Mouse (Mus musculus): ENCODE data around the gene 2700049A03Rik. TPM values are rescaled to one million over a fixed set of nuclear protein-coding genes. Genes with fewer than 3 reads are reported as not detected.
"Not testable (repeated sequence)": the region's sequence is repeated elsewhere in the genome, so short reads cannot be mapped to it uniquely, and the experiment has no call there.

Gene 2700049A03Rik
- 17.5 and 18.5 TPM in 2 replicates for polyA plus RNA-seq (2016; fragmentation: Nextera tagmentation; extraction: Ambion mirVana)

DNA sequence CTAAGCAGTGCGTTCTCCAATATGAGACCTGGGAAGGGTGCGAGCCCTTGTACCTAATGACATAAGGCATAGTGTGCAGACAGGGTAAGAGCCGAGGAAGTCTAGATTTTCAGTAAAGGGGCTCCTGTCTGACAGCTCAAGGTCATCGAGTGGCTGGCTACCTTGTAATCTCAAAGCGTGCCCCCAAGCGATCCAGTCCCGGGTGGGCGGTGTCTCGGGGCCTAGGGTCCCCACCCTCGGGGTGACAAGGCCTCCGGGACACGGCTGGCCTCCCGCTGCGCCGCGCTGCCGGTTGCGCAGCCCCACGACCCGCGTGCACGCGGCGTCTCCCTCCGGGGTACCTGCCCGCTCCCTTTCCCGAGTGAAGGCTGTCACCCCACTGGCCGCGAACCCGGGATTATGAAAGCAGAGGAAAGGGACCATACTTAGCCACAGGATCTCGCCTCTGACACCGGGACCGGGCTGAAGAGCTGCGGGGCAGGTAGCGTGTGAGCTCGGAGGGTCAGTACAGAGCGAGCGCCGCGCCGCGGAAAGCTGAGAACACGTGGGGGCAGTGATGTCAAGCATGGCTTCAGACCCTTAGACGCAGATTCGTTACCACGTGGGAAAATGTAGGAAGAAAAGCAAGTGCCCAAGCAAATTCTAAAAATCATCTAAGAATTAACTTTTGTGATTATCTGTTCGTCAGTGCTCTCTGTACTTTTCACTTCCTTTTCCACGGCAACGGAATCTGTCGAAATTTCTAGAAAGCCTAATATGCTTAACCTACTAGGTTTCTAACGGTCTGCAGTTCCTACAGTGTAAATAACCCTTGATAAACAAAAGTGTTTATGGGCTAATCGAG is at the start of gene 2700049A03Rik, which contains the start of gene Timm9:
2700049A03Rik (plus strand) TSS at position 719 of the 844 bp plus-strand sequence.
Timm9 (minus strand) TSS at position 555 of the 844 bp plus-strand sequence.
- Histone ChIP-seq H3K27me3 (ENCODE audit: poor library complexity, severe bottlenecking) (no peaks in the 10 kb centered on the region), H3K36me3 (replicated peaks) (peaks cover 43% of the 10 kb centered on the region), H3K9me3 (no peaks in the 10 kb centered on the region), H3K27ac (peak within 1 kb of the TSS; percentile 94), H3K4me1 (peaks cover 32% of the 10 kb centered on the region), H3K4me3 (peak within 1 kb of the TSS; percentile 98)
- DNase-seq (ENCODE audit: extremely low spot score, low spot score): peak; percentile 78
- under 1% methylated on average over 52 of the region's 52 CpGs for WGBS

DNA sequence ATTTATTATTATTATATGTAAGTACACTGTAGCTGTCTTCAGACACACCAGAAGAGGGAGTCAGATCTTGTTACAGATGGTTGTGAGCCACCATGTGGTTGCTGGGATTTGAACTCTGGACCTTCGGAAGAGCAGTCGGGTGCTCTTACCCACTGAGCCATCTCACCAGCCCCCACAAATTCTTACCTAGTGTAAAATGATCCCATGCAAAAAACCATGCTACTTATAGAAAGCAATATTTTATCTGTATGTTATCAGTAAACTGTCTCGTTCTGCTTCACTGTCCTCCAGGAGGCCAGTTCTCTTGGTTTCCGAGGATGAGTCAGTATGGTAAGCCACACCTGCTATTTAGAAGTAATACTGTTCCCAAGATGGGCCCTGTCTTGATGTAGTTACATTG is 32.4 kb upstream of the 2700049A03Rik start:
- not testable (repeated sequence) for H3K9me3 ChIP-seq; H3K4me3 ChIP-seq; H3K27ac ChIP-seq; H3K36me3 ChIP-seq (replicated peaks); H3K4me1 ChIP-seq; DNase-seq (ENCODE audit: extremely low spot score, low spot score); H3K27me3 ChIP-seq (ENCODE audit: poor library complexity, severe bottlenecking)
- WGBS: 88% methylated on average over 4 of the region's 4 CpGs

DNA sequence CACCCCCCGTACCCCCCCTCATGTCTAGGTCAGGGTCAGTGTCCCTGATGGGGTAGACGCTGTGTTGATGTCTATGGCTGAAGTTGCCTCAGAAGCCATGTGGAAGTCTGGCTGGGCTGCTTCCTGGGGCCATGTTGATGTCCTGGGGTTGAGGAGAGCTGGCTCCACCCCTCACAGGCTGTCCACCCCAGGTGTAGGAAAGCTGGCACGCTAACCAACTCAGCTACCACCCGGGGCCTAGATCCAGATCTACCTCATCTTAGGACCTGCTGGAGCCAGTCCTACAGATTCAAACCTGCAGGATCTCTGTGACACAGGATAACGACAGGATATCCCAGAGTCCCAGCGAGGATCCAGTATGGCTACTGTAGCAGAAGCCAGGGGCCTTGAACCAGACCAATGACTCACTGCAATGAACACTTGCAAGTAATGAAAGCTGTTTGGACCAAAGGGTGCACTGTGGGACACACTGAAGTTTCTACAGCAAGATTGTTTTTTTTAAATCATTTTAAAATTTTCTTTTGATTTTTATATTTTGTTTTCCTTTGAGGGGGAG is 29.4 kb upstream of the 2700049A03Rik start:
- H3K9me3 ChIP-seq: no peaks in the 10 kb centered on the region
- peaks cover 6% of the 10 kb centered on the region for H3K4me1 ChIP-seq
- no peaks in the 10 kb centered on the region for H3K36me3 ChIP-seq (replicated peaks)
- H3K27ac ChIP-seq: no peak overlapping the region
- 90% methylated on average over 6 of the region's 6 CpGs for WGBS
- no peak overlapping the region for H3K4me3 ChIP-seq
- DNase-seq (ENCODE audit: extremely low spot score, low spot score): no peak
- peaks cover 17% of the 10 kb centered on the region for H3K27me3 ChIP-seq (ENCODE audit: poor library complexity, severe bottlenecking)

DNA sequence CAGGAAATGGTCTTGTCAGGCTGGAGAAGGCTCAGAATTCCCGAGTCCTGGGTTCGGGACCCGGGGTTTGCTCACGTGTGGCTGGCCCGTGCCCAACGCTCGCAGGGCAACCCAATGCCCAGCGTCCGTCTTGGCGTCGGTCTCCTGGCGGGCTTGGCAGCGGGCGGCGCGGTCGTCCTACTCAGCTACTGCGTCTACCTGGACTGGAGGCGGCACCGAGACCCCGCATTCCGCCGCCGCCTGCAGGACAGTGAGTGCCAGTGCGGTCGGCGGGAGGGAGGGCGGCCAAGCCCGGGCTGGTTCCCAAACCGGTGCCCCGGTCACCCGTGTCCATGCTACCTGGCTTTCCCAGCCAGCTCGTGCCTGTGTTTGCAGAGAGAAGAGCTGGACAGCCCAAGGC is 25.3 kb upstream of the 2700049A03Rik start, which contains the start of gene Tomm20l:
Tomm20l (plus strand) TSS at position 98 of the 400 bp plus-strand sequence.
- H3K36me3 ChIP-seq (replicated peaks): no peaks in the 10 kb centered on the region
- 7% methylated on average over 33 of the region's 33 CpGs for WGBS
- H3K4me3 ChIP-seq: peak within 1 kb of the TSS; percentile 48
- peak; percentile 54 for DNase-seq (ENCODE audit: extremely low spot score, low spot score)
- peak within 1 kb of the TSS; percentile 62 for H3K27ac ChIP-seq
- peaks cover 16% of the 10 kb centered on the region for H3K4me1 ChIP-seq
- H3K27me3 ChIP-seq (ENCODE audit: poor library complexity, severe bottlenecking): peaks cover 17% of the 10 kb centered on the region
- H3K9me3 ChIP-seq: no peaks in the 10 kb centered on the region

DNA sequence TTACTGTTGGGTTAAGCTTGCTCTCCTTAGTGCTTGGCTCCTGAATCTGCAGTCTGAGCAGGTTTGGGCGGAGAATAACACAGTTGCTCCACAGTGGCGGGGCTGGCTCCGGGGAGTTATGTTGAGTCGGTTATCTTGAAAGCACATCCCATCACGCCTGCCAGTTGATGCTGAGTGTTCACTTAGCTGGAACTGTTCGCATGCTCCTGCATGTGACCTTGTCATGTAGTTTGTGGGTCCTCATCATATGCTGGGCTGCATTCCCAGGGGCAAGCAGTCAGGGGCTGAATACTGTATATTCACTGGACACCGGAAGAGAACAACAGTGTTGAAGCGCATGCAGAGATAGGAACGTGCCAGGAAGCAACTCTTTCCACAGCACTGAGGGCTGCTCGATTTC is 23.6 kb upstream of the 2700049A03Rik start:
- WGBS: 89% methylated on average over 10 of the region's 10 CpGs
- Histone ChIP-seq H3K36me3 (replicated peaks) (no peaks in the 10 kb centered on the region), H3K4me1 (peaks cover 16% of the 10 kb centered on the region), H3K4me3 (no peak overlapping the region), H3K9me3 (no peaks in the 10 kb centered on the region), H3K27ac (no peak overlapping the region), H3K27me3 (ENCODE audit: poor library complexity, severe bottlenecking) (peaks cover 17% of the 10 kb centered on the region)
- no peak for DNase-seq (ENCODE audit: extremely low spot score, low spot score)

DNA sequence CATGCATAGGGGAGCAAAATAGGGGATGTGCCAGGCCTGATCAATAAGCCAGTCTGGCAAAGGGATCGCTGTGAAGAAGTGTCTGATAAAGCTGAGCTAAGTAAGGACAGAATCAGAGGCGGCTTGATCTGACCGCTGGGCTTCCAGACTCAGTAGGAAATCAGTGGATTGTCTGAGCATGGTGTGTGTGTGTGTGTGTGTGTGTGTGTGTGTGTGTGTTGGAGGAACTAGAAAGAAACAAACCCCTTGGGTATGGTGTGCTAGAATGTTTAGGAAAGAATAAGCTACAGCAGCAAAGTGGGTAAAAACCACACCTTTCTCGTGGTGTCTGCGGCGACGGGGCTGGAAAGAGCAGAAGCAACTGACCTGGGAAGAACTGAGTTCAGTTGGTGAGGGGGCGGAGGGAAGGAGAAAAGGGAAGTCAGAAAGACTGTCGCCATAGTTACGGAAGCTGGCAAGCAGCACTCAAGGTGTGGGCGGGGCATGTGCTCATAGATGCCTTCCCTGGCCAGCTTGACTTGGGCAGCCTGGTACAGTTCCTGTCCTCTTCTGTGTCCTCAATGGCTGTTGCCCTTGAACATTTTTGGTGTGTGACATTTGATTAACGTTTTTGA is 22.9 kb upstream of the 2700049A03Rik start:
- no peaks in the 10 kb centered on the region for H3K36me3 ChIP-seq (replicated peaks)
- H3K27me3 ChIP-seq (ENCODE audit: poor library complexity, severe bottlenecking): peaks cover 17% of the 10 kb centered on the region
- H3K9me3 ChIP-seq: no peaks in the 10 kb centered on the region
- H3K4me1 ChIP-seq: peaks cover 16% of the 10 kb centered on the region
- no peak overlapping the region for H3K27ac ChIP-seq
- DNase-seq (ENCODE audit: extremely low spot score, low spot score): no peak
- 33% methylated on average over 12 of the region's 12 CpGs for WGBS
- H3K4me3 ChIP-seq: 0 out of 2 replicates have a peak overlapping the region, but pooled peaks have one; percentile 1

DNA sequence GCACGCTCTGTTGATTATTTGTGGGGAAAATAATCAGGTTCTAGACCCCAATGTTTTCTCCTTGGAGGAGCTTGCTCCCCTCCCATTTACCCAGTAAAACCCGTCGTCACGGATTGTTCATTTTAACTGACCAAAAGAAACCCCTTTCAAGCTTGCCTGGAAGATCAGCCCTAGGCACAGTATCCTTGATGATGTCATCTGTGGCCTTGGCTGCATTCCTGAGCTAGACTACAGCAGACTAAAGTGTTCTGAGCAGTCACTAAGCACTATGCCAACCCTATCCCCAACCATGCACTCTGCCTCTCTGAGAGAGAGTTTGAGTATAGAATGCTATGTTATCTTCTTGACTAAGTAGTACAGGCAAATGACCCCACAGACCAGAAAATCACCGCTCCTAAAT is 20.2 kb upstream of the 2700049A03Rik start:
- DNase-seq (ENCODE audit: extremely low spot score, low spot score): no peak
- Histone ChIP-seq H3K4me3 (no peak overlapping the region), H3K9me3 (no peaks in the 10 kb centered on the region), H3K27me3 (ENCODE audit: poor library complexity, severe bottlenecking) (peaks cover 4% of the 10 kb centered on the region), H3K4me1 (peaks cover 12% of the 10 kb centered on the region), H3K27ac (no peak overlapping the region), H3K36me3 (replicated peaks) (no peaks in the 10 kb centered on the region; the same call in 1 of the 2 replicates)
- 80% methylated on average over 5 of the region's 5 CpGs for WGBS

DNA sequence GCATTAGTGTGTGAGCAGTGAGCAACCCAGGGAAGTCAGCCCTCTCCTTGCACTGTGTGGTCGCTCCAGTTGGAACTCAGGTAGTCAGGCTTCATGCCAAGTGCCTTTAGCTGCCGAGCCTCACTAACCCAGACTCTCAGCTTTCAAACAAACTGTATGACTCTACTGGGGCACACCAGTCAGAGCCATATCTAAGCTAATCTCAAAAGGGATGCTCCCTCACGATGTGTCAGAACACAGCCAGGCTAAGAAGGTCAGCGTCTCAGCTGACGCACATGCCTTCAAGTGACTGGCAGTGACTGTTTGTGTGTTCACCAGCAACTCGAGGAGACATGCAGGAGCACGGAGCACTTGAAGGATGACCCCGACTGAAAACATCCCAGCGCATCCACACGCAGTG is 13.9 kb upstream of the 2700049A03Rik start:
- Histone ChIP-seq H3K27ac (no peak overlapping the region), H3K9me3 (no peaks in the 10 kb centered on the region), H3K36me3 (replicated peaks) (peaks cover 54% of the 10 kb centered on the region), H3K27me3 (ENCODE audit: poor library complexity, severe bottlenecking) (no peaks in the 10 kb centered on the region), H3K4me1 (no peaks in the 10 kb centered on the region), H3K4me3 (no peak overlapping the region)
- no peak for DNase-seq (ENCODE audit: extremely low spot score, low spot score)
- 95% methylated on average over 10 of the region's 10 CpGs for WGBS

DNA sequence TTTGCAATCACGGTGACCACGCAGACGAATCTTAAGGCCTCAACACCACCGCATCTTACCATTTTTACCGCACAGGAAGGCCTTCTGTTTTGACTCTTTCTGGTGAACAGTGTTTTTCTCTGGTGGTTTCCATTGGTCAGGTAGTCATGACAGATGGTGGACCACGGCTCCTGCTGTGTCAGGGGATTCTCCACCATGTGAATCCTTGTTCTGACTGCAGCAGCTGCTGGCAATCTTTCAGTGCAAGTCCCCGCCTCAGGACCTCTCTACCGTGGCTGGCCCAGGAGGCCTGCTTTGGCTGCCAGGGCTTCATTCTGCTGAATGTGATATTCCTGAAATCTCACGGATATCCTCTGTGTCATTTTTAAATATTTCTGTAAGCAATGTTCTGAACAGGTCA is 13.4 kb upstream of the 2700049A03Rik start:
- Histone ChIP-seq H3K9me3 (no peaks in the 10 kb centered on the region), H3K27ac (no peak overlapping the region), H3K27me3 (ENCODE audit: poor library complexity, severe bottlenecking) (no peaks in the 10 kb centered on the region), H3K4me3 (no peak overlapping the region), H3K4me1 (no peaks in the 10 kb centered on the region), H3K36me3 (replicated peaks) (peaks cover 58% of the 10 kb centered on the region)
- no peak for DNase-seq (ENCODE audit: extremely low spot score, low spot score)
- 92% methylated on average over 9 of the region's 9 CpGs for WGBS

DNA sequence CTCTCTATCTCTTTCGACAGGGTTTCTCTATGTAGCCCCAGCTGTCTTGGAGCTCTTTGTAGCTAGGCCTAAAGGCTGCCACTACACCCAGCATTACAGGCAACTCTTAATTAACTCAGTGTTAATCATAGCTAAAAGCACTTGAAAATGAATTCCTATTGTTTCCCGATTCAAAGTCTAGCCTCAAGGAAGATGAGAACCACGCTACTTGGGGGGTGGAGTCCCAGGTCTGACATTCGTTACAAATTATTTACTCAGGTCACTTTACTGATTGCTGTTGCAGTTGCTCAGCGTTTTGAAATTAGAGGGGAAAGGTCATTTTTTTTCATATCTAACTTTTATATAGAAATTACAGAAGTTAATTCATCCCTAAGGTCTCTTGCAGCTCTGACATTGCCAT is 1.1 kb upstream of the 2700049A03Rik start:
- H3K36me3 ChIP-seq (replicated peaks): peaks cover 43% of the 10 kb centered on the region
- 46% methylated on average over 5 of the region's 5 CpGs for WGBS
- H3K9me3 ChIP-seq: no peaks in the 10 kb centered on the region
- no peak for DNase-seq (ENCODE audit: extremely low spot score, low spot score)
- H3K27ac ChIP-seq: peak overlapping the region; percentile 94; the same call in 1 of the 2 replicates
- H3K4me1 ChIP-seq: peaks cover 32% of the 10 kb centered on the region
- H3K27me3 ChIP-seq (ENCODE audit: poor library complexity, severe bottlenecking): no peaks in the 10 kb centered on the region
- peak overlapping the region; percentile 98 for H3K4me3 ChIP-seq

DNA sequence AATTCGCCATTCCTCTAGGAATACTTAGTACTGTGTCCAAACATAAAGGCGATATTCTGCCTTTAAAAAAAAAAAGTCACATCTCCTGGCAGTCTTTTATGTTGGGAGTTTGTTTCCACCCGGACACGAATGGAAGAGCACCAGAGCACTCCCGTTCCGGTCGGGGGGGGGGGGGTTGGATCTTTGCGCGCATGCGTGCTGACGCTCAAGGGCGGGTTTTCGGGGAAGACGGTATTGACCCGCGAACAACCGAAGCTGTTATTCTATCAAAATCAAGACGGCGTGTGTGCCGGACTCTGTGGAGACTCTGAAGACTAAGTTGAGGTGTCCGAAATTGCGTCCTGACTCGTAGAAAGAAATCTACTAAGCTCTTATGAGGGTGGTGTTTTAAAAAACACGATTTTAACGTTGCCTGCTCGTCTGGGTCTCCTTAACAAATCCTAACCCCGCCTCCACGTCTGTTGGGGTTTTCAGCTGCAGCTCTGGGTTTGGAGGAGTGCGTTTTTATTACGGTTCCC is 385 bp downstream of the 2700049A03Rik start:
- peak overlapping the region; percentile 98 for H3K4me3 ChIP-seq
- H3K9me3 ChIP-seq: no peaks in the 10 kb centered on the region
- peak; percentile 89 for DNase-seq (ENCODE audit: extremely low spot score, low spot score)
- under 1% methylated on average over 30 of the region's 30 CpGs for WGBS
- H3K27me3 ChIP-seq (ENCODE audit: poor library complexity, severe bottlenecking): no peaks in the 10 kb centered on the region
- peaks cover 32% of the 10 kb centered on the region for H3K4me1 ChIP-seq
- H3K27ac ChIP-seq: peak overlapping the region; percentile 94
- H3K36me3 ChIP-seq (replicated peaks): peaks cover 43% of the 10 kb centered on the region

DNA sequence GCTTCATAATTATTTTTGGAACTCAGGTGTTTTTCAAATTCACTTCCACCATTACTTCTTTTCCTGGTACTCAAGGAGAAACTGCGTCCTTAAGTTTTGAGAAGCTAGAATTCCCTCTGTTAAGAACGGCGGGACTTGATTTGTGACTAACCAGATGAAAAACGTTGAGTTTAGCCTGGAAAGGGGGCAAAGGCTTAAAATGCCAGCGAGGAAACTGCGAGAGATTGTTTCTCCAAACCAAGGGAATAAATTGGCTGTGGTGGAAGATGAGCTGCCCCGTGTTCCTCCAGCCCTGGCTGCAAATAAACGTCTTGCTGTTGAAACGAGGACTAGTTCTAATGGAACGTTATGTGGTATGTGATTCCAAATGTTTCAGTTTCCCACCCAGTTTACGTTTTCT is 1.0 kb downstream of the 2700049A03Rik start:
- Histone ChIP-seq H3K4me3 (peak overlapping the region; percentile 98), H3K36me3 (replicated peaks) (peaks cover 43% of the 10 kb centered on the region), H3K27me3 (ENCODE audit: poor library complexity, severe bottlenecking) (no peaks in the 10 kb centered on the region), H3K9me3 (no peaks in the 10 kb centered on the region), H3K27ac (peak overlapping the region; percentile 94), H3K4me1 (peaks cover 32% of the 10 kb centered on the region)
- no peak for DNase-seq (ENCODE audit: extremely low spot score, low spot score)
- WGBS: 19% methylated on average over 11 of the region's 11 CpGs
